Mouse (Mus musculus): ENCODE data around the gene Gm42715.
"Not testable (repeated sequence)": the region's sequence is repeated elsewhere in the genome, so short reads cannot be mapped to it uniquely, and the experiment has no call there.

Gene Gm42715

DNA sequence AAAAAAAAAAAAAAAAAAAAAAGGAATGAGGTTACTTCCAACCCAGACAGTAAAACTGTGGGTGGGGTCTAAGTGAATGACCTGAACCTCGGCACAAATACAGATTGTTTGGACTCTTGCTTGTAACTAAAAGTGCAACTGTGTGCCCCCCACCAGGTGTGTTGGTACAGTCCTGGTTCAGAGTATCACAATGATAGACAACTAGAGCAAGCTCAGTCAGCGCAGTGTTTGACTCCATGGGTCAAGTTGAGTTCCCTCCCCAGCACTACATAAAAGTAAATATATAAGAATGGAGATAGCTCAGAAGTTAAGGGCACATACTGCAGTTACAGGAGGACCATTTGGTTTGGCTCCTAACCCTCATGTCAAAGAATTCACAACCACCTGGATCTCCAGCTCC, 22.0 kb upstream of the Gm42715 start:
- no peak for DNase-seq (ENCODE audit: low read depth)

DNA sequence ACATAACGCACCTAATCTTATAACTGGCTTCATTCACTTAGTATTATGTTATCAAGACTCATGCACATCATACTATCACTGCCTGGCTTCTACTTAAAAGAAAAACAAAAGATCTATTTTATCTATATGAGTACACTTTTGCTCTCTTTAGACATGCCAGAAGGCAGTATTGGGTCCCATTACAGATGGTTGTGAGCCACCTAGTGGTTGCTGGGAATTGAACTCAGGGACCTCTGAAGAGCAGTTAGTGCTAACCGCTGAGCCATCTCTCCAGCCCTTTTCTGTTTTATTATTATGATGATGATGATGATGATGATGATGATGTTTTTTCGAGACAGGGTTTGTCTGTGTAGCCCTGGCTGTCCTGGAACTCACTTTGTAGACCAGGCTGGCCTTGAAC, 21.0 kb upstream of the Gm42715 start:
- DNase-seq (ENCODE audit: low read depth) = no peak

DNA sequence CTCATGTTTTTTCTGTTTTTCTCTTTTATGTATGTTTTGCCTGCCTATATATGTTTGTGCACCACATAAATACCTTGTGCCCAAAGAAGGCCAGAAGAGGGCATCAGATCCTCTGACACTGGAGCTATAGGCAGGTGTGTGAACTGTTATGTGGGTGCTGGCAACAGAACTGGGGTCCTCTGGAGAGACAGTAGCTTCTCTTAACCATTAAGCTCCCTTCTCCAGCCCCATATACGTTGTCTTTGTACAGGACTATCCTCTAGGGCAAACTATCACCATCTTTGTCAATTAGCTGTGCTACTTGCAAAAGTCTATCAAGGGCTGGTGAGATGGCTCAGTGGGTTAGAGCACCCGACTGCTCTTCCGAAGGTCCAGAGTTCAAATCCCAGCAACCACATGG, 11.1 kb upstream of the Gm42715 start:
- DNase-seq (ENCODE audit: low read depth) = no peak

DNA sequence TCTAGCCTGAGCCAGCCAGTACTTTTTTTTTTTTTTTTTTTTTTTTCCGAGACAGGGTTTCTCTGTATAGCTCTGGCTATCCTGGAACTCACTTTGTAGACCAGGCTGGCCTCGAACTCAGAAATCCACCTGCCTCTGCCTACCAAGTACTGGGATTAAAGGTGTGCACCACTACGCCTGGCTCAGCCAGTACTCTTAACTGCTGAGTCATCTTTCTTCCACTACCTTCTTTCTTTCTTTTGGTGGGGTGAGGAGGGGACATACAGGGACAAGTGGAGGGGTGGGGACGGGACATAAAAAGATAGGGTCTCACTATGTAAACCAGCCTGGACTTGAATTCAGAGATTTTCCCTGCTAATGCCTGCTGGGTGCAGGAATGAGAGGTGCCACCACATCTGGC, 9.6 kb upstream of the Gm42715 start:
- DNase-seq (ENCODE audit: low read depth) = not testable (repeated sequence)

DNA sequence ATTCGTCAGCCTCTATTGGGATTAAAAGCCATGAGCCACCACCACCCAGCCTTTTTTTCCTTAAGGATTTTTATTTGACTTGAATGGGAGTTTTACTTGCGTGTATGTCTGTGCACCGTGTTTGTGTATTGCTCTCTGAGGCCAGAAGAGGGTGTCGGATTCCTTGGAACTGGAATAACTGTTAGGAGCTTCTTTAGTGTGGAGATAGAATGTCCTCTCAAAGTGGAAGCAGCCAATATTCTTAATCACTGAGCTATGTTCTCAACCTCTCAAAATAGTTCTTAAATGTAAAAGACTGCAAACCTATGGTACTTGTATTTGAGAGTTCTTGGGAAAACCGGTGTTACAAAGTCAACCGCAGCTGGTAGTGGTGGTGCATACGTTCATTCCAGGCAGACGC, 8.1 kb upstream of the Gm42715 start:
- peak; percentile 22 for DNase-seq (ENCODE audit: low read depth)

DNA sequence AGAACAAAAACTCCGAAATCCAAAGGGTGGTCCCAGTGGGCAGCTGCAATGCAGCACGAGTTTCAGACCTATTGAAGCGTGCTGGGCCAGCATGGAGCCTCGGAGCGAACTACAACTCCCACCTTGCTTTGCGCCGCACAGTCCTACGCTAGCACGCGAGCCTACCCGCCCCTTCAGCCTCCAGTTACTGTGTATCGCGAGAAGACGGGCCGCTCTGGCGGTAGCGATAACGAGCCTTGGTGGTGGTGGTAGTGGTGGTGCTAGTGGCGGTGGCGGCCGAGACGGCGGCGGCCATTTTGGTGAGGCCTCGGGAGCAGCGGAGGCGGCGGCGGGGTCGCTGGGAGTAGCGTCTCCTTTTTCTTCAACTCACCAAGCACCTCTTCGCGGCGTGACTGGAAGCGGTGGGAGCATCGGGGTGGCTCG, 7.6 kb upstream of the Gm42715 start, which contains the start of gene Srcap:
Srcap (plus strand) TSS at position 176 of the 423 bp plus-strand sequence.
- DNase-seq (ENCODE audit: low read depth) = peak; percentile 95

DNA sequence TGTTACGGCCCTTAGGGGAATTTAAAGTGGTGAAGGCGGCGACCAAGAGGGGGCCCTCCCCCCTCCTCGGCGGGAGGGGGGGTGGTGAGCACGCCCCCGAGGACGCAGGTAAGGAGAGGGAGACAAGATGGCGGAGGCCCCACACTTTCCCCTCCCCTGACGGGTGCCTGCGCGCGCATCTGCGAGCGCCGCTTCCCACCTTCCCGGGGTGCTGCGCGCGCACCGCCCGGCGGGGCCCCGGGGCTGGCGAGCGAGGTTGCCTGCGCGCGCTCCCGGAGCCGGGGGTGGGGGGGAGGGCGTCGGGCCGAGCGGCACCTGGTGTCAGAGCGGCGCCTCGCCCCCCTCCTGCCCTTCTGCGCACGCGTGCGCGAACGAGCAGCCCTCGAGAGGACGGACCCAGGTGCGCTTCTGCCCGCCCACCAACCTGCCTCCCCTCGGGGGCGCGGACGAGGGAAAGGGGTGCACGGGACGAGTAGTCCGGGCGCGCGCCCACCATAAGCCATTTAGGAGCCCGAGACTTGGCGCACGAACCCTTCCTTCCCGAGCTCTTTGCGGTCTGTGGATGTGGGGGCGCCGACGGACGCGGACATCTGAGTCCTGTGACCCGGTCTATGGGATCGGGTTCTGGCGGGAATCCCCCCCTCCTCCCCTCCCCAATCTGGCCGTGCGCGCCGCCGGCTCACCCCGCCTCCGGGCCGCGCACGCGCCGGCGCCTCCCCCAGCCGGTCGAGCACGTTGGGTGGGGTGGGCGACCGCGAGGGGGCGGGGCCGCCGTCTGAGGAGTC, 7.0 kb upstream of the Gm42715 start:
- DNase-seq (ENCODE audit: low read depth) = peak; percentile 86

DNA sequence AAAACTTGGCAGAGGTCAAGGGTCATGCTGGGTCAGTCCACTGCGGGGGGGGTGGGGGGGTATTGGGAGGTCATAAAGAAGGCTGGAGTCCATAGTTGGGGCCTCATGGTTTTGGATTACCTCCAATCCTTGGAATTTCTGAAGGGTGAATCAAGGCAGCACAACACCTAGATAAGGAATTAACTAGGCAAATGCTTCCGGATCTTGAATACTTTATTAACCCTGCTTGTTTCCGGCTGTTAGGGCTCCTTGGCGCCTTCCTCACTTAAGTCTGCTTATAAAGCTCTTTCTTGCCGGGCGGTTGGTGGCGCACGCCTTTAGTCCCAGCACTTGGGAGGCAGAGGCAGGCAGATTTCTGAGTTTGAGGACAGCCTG, 6.4 kb upstream of the Gm42715 start:
- DNase-seq (ENCODE audit: low read depth) = no peak

DNA sequence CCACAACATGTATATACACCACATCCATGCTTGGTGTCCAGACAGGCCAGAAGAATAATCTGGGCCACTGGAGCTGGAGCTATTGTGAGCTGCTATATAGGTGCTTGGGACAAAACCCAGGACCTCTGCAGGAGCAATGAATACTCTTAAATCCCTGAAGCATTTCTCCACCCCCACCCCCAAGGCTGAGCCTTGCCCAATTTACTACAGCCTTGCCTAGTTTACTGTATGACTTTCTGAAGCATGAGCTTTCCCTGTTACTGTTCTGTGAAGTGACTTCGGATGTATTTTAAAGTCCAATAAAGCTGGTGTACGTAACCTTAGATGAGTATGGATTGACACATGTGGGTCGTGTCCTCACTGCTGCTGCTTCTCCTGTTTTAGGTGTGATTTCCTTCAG, 5.6 kb upstream of the Gm42715 start:
- no peak for DNase-seq (ENCODE audit: low read depth)

DNA sequence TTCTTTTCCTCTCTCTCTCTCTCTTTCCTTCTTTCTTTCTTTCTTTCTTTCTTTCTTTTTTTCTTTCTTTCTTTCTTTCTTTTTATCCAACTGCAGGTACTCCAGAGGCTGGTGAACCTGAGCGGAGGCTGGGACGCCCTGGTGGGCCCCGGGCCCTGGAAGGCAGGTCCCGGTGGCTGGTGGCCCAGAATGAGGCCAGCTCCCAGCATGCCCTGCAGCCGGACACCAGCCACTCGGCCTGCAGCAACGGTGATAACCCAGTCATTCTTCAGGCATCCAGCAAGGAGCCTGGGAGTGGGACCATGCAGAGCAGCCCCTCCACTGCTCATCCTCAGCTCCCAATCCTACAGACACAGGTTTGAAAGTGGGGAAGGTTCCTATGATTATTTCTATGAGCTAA, 3.5 kb upstream of the Gm42715 start:
- DNase-seq (ENCODE audit: low read depth) = no peak

DNA sequence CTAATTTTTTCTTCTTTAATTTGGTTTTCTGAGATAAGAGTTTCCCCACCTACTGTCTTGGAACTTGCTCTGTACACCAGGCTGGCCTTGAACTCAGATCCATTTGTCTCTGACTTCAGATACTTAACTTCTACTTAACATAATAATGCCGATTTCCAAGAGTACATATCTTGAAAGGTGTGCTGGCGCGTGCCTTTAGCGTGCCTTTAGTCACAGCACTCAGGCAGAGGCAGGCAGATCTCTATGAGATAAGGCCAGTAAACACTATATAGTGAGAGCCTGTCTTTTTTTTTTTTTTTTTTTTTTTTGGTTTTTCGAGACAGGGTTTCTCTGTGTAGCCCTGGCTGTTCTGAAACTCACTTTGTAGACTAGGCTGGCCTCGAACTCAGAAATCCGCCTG, 3.0 kb upstream of the Gm42715 start:
- DNase-seq (ENCODE audit: low read depth) = no peak

DNA sequence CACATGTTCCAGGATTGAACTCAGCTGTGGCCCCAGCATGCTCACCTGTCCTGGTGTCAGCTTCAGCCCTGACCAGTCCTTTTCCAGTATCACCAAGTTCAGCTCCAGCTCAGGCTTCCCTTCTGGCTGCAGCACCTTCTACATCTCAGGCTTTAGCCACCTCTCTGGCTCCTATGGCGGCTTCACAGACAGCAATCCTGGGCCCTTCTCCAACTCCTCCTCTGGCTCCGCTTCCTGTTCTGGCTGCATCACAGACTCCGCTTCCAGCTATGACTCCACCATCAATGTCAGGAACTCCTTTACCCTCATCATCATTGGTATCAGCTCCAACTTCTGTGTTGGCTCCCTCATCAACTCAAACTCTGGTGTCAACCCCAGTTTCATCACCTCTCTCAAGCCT, 22.3 kb downstream of the Gm42715 start:
- DNase-seq (ENCODE audit: low read depth) = no peak

DNA sequence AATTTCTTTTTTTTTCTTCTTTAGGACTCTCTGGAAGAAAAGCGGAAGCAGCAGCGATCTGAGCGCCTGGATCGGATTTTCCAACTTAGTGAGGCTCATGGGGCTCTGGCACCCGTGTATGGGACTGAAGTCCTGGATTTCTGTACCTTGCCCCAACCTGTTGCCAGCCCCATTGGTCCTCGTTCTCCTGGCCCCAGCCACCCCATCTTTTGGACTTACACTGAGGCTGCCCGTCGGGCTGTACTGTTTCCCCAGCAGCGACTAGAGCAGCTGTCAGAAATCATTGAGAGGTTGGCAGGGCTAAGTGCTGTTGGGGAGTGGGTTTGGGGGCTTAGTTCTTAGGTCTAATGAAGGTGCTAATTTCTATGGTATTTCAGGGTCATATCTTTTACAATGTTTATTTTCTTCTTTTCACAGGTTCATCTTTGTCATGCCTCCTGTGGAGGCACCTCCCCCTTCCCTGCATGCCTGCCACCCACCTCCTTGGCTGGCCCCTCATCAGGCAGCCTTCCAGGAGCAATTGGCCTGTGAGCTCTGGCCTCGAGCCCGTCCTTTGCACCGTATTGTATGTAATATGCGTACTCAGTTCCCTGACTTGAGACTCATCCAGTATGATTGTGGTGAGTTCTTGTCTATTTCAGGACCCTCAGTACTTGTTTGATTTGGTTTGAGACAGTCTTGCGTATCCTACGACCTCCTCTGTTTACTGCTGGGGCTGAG, 29.9 kb downstream of the Gm42715 start:
- DNase-seq (ENCODE audit: low read depth) = no peak

DNA sequence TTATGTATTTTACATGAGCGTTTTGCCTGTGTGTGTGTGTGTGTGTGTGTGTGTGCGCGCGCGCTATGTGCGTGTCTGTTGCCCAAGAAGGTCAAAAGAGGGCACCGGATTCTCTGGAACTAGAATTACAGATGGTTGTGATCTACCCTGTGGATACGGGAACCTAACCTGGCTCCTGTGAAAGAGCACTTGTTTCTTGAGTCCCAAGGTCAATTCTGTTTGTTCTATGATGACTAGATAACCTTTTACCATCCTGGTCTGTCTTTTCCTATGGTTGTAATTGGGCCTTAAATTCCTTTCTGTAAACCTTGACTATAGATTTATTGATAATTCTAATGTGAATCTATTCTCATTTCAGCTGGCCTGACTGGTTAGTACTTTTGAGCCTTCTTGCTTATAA, 32.2 kb downstream of the Gm42715 start:
- DNase-seq (ENCODE audit: low read depth) = no peak

DNA sequence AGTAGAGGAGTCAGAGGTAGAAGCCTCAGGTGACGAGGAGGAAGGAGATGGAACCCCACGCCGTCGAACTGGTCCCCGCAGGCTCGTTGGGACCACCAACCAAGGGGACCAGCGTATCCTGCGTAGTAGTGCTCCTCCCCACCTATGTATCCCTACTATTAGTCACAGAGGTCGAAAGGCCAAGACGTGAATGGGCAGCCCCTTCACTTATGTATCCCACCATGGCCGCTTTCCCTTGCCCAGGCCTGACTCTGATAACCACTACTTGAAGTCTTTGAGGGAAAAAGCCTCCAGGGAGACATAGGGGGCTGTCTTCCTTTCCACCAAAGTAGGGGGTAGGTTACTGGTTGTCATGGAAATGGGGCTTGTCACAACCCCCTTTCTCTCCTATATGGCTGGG, 41.2 kb downstream of the Gm42715 start:
- DNase-seq (ENCODE audit: low read depth) = no peak

DNA sequence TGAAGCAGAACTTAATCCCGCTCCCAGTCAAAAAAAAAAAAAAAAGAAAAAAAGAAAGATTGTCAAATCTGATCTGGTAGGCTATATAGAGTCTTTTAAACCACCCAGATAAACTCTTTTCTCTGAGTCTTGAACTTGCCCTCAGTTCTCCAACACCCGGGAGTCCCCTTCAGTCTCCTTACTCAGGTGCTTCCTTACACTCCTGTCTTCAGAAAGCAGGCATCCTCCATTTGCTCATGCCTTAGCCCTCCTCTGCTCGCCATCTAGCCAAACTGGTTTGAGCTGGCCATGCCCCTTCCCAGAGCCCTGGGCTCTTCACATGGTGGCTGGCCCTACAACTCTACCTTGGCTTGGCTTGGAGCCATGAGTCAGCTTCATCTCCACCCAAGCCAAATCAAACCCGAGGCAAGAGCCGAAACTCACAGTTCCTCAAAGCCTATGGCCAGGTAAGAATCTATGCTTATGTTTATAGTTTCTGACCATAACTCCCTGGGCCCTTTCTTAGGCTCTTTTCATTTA, 42.0 kb downstream of the Gm42715 start, which contains the start of gene Tmem265:
Tmem265 (plus strand) TSS at position 51 of the 519 bp plus-strand sequence.
- DNase-seq (ENCODE audit: low read depth) = no peak

DNA sequence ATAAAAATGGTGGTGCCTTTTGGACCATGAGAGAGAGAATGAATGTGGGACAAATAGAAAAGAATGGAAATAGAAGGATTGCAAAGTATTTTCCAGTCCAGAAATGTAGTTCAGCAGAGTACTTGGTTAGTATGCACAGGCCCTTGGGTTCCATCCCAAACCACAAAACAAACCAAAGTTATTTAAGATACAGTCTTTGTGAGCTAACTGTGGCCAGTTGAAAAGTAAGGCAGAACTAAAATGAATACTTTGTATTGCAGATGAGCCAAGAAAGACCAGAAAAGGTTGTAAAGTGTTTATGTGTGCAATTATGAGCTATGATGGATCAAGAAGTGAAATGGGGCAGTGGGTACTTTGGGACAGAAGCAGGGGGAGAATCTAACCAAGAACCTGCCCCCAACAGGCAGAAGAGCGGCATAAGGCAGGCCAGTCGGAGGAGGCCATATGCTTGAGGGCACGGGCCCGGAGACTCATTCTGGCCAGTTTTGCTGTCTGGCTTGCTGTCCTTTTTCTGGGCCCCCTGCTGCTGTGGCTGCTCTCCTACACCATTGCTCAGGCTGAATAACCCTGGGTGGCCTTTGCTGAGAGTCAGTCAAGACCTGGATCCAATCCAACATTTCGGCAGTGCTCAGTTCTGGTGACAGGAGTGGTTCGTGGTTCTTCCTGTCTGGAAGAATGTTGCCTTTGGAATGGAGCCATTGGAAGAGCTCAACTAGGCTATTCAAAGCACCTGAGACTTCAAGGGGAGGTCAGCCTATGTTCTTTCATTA, 45.2 kb downstream of the Gm42715 start:
- DNase-seq (ENCODE audit: low read depth) = no peak

DNA sequence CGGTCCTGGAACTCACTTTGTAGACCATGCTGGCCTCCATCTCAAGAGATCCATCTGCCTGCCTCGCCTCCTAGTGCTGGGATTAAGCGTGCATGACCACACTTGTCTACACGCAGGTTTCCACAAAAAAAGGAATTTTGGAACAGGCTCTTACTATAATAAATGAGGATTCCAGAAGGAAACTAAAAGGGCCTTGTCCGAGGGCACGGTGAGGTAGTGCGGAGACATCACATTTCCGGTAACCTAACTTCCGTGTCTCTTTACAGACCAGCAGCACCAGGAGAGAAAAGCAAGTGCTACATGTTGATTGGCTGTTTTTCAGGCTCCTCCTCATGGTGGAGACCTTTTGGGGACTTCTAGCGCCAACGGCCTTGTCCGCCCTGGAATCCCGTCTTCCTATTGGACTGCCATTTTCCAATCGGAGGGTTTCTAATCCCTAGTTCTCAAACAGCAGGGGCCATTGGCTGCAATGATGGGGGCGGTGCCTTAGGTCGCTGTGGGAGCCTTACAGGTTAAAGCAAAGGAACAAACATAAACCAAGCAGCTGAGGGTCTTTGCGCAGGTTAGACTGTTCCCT, 53.6 kb downstream of the Gm42715 start, which contains the start of gene Phkg2:
Phkg2 (plus strand) TSS at position 446 of the 577 bp plus-strand sequence.
- peak; percentile 97 for DNase-seq (ENCODE audit: low read depth)

DNA sequence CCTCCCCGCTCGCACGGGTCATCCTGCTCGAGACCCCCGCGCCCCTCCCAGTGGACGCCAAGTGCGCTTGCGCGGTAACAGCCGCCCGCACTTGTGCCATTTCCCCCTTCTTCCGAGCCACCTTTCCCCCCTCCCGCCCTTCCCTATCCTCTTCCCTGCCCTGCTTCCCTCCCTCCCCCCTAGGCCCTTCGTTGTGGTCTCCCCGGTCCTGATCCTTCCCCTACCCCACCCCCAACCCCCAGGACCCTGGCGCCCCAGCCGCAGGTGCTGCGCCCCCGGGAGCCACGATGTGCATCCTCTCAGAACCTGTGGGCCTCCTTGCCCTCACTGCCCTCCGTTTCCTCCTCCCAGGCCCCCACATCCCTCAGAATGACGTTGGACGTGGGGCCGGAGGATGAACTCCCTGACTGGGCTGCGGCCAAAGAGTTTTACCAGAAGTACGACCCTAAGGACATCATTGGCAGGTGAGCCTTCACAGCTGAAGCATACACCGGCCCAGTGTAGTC, 54.2 kb downstream of the Gm42715 start:
- peak; percentile 15 for DNase-seq (ENCODE audit: low read depth)

DNA sequence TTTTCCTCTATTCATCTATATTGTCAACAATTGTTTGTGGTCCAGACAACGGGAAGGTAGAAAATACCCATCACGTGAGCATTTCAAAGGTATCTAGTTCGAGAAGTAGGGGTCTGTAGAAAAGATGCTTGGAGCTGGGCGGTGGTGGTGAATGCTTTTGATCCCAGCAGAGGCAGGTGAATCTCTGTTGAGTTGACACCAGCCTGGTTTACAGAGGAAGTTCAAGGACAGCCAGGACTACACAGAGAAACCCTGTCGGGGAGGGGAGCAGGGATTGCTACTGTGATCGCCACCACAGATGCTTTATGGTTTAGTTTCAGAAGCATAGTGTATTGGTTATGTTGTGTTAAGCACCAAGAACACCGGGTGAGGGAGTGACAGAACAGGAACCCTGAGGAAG, 54.7 kb downstream of the Gm42715 start:
- DNase-seq (ENCODE audit: low read depth) = no peak

DNA sequence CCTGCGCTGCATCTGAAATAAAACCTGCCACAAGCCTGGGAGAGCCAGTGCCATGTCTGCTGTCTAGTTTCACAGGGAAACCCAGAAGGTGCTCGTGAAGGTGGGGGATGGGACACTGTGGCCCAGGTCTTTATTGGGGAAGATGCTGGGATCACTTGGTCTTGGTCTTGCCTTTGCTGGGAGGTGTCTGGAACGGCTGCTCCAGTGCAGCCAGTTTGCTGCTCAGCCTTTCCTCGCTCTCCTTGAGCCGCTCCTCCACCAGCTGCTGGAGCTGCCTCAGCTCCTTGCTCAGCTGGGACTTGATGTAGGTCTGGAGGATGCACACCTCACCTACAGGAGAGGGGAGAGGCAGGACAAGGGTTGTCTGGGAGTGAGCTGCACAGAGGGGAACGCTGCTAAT, 63.9 kb downstream of the Gm42715 start:
- DNase-seq (ENCODE audit: low read depth) = no peak

DNA sequence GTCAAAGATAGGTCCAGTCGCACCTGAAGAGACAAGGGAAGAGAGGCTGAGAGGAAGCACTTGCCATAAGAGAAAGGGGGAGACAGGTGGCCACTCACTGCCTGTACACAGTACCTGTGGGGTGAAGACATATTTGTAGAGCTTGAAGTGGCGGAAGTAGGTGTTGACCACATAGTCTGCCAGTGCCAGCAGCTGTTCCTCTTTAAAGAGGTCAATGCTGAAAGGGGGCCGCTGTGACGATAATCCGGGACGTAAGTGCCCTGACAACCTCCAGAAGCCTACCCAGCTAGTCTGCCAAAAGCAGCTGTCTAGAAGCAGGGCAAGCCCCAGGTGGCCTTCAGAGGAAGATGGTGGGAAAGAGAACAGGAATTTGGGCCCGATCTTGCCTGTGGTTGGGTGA, 65.6 kb downstream of the Gm42715 start:
- DNase-seq (ENCODE audit: low read depth) = no peak

All from c-Kit-positive CD71-positive TER-119-negative erythroid progenitor cells, embryonic 14.5 days (primary cell).